Comparison of ENCODE assay signal across 13 mouse cellular contexts in genomic region chr11:96466987-96467386, GRCm38 (mm10). TPM values are rescaled to one million over a fixed set of nuclear protein-coding genes. Genes with fewer than 3 reads are reported as not detected.
A peak's percentile ranks its signal among the peaks of the same experiment; 100 is the strongest.
DNase-seq lines count a peak whose midpoint lies in the region; ATAC-seq lines count a peak whose summit lies in the region.
"Had no signal": no experiment of that assay in that cellular context is flagged by ENCODE, and none has a peak within 500 bp of the region (broad histone marks: within the 10 kb centered on the region; RNA-seq: fewer than 3 reads in every experiment).

No protein-coding gene starts in this region.

- DNase-seq in frontal cortex, adult 2 months (ENCODE audit: extremely low spot score in 1 of 2, low spot score in 1 of 2), result peak; percentile 50 to 54
- DNase-seq in frontal cortex, postnatal 10 days (ENCODE audit: low spot score in 2 of 2), result no peak
- peak; percentile 51 for DNase-seq in right cerebral cortex, adult 18-20 months
- no peak for DNase-seq in right cerebral cortex, postnatal 25 days
- DNase-seq in forelimb bud, embryonic 11.5 days (ENCODE audit: low read depth, low spot score), result peak; percentile 24
- peak; percentile 85 for DNase-seq in thymus, postnatal 14 days
- no peak for DNase-seq in layer of hippocampus, postnatal 36 days
- DNase-seq: cerebellum, postnatal 10 days; liver, embryonic 13.5 days; midbrain, embryonic 14.5 days had no signal

- H3K27ac ChIP-seq in intestine, embryonic 16.5 days (ENCODE audit: low read length), result no peak overlapping the region
- H3K27ac ChIP-seq: liver, embryonic 13.5 days; stomach, postnatal 0 days had no signal

- 47% methylated on average over 7 of the region's 7 CpGs for WGBS in intestine, embryonic 16.5 days

- 0 out of 2 replicates have a peak, but pooled peaks cover 5% of the 10 kb centered on the region for H3K4me1 ChIP-seq in intestine, embryonic 16.5 days (ENCODE audit: control insufficient read depth, insufficient read depth, low read length)

- H3K4me2 ChIP-seq in intestine, embryonic 16.5 days (ENCODE audit: low read depth, low read length), result no peak overlapping the region
- H3K4me2 ChIP-seq: hindbrain, embryonic 15.5 days; liver, embryonic 13.5 days had no signal

- no peak overlapping the region for H3K4me3 ChIP-seq in intestine, embryonic 16.5 days (ENCODE audit: low read length)
- H3K4me3 ChIP-seq: hindbrain, embryonic 15.5 days; liver, embryonic 13.5 days had no signal

- H3K27me3 ChIP-seq in intestine, embryonic 16.5 days (replicated peaks; ENCODE audit: control insufficient read depth, insufficient read depth, low read length), result peaks cover 23% of the 10 kb centered on the region
- H3K27me3 ChIP-seq: hindbrain, embryonic 15.5 days had no signal

- no peak overlapping the region for H3K9ac ChIP-seq in intestine, embryonic 16.5 days (ENCODE audit: low read depth, low read length)
- H3K9ac ChIP-seq: hindbrain, embryonic 15.5 days; liver, embryonic 13.5 days had no signal

- no peaks in the 10 kb centered on the region for H3K9me3 ChIP-seq in intestine, embryonic 16.5 days (ENCODE audit: control insufficient read depth, low read length)
- H3K9me3 ChIP-seq: hindbrain, embryonic 15.5 days; liver, embryonic 13.5 days had no signal

- no peaks in the 10 kb centered on the region for H3K36me3 ChIP-seq in intestine, embryonic 16.5 days (ENCODE audit: control insufficient read depth, insufficient read depth, low read length)
- H3K36me3 ChIP-seq: hindbrain, embryonic 15.5 days; liver, embryonic 13.5 days had no signal

- ATAC-seq in intestine, embryonic 16.5 days, result no peak

RNA-seq across cellular contexts. Expression of gene Skap1, which starts 2.6 kb away (rescaled TPM):
- 2.3 and 3.1 TPM in 2 replicates for polyA plus RNA-seq in frontal cortex, adult 2 months (2012; rRNA removed)
- polyA plus RNA-seq in intestine, embryonic 16.5 days (2015; fragmentation: Nextera tagmentation; extraction: Ambion mirVana), result 0.67 and 0.88 TPM in 2 replicates
- 1 to 10 TPM in 1 of 2 experiments, under 1 TPM in 1; 0.60 to 1.0 TPM for total RNA-seq in layer of hippocampus, postnatal 36 days (2021)

Comparison
In these comparisons a context has a peak if more than half of its experiments do, and no peak if none do; other contexts are left out.
1. DNase-seq: peak in frontal cortex, adult 2 months (2 of 2), right cerebral cortex, adult 18-20 months (single experiment), forelimb bud, embryonic 11.5 days (single experiment) and thymus, postnatal 14 days (single experiment); none in frontal cortex, postnatal 10 days (0 of 2), right cerebral cortex, postnatal 25 days (single experiment) and layer of hippocampus, postnatal 36 days (0 of 2).